Mouse (Mus musculus): Measurements from ENCODE around the gene Sox2. TPM values are rescaled to one million over a fixed set of nuclear protein-coding genes. Genes with fewer than 3 reads are reported as not detected.

The Sox2 gene
- total and polyA plus RNA-seq, 3 experiments, result not detected

DNA sequence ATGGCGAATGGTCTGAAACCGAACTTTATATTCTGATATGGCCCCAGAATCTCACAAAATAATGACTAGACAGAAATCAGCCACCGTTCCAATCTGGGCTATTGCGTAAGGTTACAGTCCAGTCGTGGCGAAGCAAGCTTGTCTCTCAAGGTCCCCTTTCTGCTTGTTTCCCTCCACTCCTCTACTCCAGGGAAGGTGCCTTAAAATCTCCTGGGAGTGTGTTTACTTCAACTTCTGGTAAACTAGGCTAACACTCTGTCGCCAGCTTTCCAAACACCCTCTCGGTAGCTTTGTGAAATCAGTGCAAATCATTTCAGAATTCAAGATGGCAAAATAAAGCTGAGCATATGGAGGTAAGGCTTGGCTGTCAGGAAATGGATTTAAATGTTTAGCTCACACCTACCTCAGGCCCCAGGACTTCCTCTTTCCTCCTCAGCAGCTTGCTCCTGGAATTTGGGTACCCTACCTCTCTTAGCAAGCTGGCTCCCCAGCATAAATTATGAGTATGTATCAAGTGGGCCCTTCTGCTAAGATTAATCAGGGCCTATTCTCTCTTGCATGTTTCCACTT lies 8.8 kb downstream of the Sox2 start:
- no peak for DNase-seq (ENCODE audit: low read depth, low spot score)
- TF ChIP-seq MYB (IDR thresholded peaks at IDR 0.05; ENCODE audit: low read depth, low read length), result no peak
- H3K9ac ChIP-seq (ENCODE audit: control insufficient read depth, low read depth, low read length, poor library complexity, severe bottlenecking), result no peak overlapping the region
- no peaks in the 10 kb centered on the region for H3K79me2 ChIP-seq (ENCODE audit: control insufficient read depth, insufficient read depth, low read length, poor library complexity)
- no peak overlapping the region for H3K4me3 ChIP-seq (ENCODE audit: control insufficient read depth in 1 of 2, insufficient read depth in 1 of 2, low read depth in 2 of 2, low read length in 2 of 2)
- no peaks in the 10 kb centered on the region for H3K9me3 ChIP-seq (replicated peaks; ENCODE audit: insufficient read depth, low read length)
- H3K36me3 ChIP-seq (ENCODE audit: control insufficient read depth in 1 of 2, insufficient read depth in 2 of 2, low read length in 2 of 2), result no peaks in the 10 kb centered on the region
- H3K27ac ChIP-seq (ENCODE audit: control insufficient read depth, low read depth, low read length), result no peak overlapping the region
- H3K4me1 ChIP-seq (ENCODE audit: control insufficient read depth in 1 of 2, insufficient read depth in 2 of 2, low read length in 2 of 2), result no peaks in the 10 kb centered on the region
- no peaks in the 10 kb centered on the region for H3K27me3 ChIP-seq (ENCODE audit: control insufficient read depth in 1 of 2, insufficient read depth in 2 of 2, low read length in 2 of 2)

DNA sequence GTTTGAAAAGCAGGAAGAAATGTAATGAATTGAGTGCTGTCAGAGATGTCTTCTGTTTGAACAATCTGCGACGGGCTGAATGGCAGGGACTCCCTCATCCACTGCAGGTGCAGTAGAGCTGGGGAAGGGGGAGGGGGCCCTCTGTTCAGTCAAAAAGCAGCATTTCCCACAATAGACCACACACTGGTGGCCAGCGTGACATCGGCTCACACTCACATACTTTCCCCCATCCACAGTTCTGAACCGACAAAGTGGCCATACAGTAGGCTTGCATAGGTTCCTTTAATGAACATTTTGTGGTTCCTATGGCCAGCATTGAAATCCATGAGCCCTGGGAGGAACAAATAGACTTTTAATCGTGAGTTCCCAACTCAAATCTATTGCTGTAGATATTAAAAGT lies 9.7 kb downstream of the Sox2 start:
- H3K9ac ChIP-seq (ENCODE audit: control insufficient read depth, low read depth, low read length, poor library complexity, severe bottlenecking), result no peak overlapping the region
- no peak overlapping the region for H3K4me3 ChIP-seq (ENCODE audit: control insufficient read depth in 1 of 2, insufficient read depth in 1 of 2, low read depth in 2 of 2, low read length in 2 of 2)
- no peaks in the 10 kb centered on the region for H3K9me3 ChIP-seq (replicated peaks; ENCODE audit: insufficient read depth, low read length)
- no peak for DNase-seq (ENCODE audit: low read depth, low spot score)
- no peaks in the 10 kb centered on the region for H3K79me2 ChIP-seq (ENCODE audit: control insufficient read depth, insufficient read depth, low read length, poor library complexity)
- no peaks in the 10 kb centered on the region for H3K4me1 ChIP-seq (ENCODE audit: control insufficient read depth in 1 of 2, insufficient read depth in 2 of 2, low read length in 2 of 2)
- no peak for TF ChIP-seq ELF1 (IDR thresholded peaks at IDR 0.05; ENCODE audit: low read depth, low read length)
- no peak for TF ChIP-seq MAZ (IDR thresholded peaks at IDR 0.05; ENCODE audit: low read depth, low read length)
- no peak for TF ChIP-seq POLR2A (IDR thresholded peaks at IDR 0.05; ENCODE audit: control insufficient read depth in 1 of 2, insufficient read depth in 1 of 2, low read depth in 1 of 2, low read length in 2 of 2, poor library complexity in 1 of 2)
- no peak for TF ChIP-seq HCFC1 (IDR thresholded peaks at IDR 0.05; ENCODE audit: low read depth, low read length)
- TF ChIP-seq UBTF (IDR thresholded peaks at IDR 0.05; ENCODE audit: borderline replicate concordance, insufficient read depth, low read depth, low read length), result no peak
- no peak for TF ChIP-seq GABPA (IDR thresholded peaks at IDR 0.05; ENCODE audit: low read depth, low read length)
- no peak for TF ChIP-seq NRF1 (IDR thresholded peaks at IDR 0.05; ENCODE audit: insufficient read depth, low read depth, low read length, poor library complexity, severe bottlenecking)
- TF ChIP-seq KAT2A (conservative IDR thresholded peaks at IDR 0.05; ENCODE audit: low read depth, low read length), result no peak
- no peak for TF ChIP-seq SMC3 (IDR thresholded peaks at IDR 0.05; ENCODE audit: low read depth, low read length)
- no peak for TF ChIP-seq EP300 (IDR thresholded peaks at IDR 0.05; ENCODE audit: low read depth in 1 of 2, low read length in 2 of 2)
- no peak for TF ChIP-seq USF2 (IDR thresholded peaks at IDR 0.05; ENCODE audit: borderline replicate concordance in 1 of 2, insufficient read depth in 1 of 2, low read depth in 1 of 2, low read length in 2 of 2)
- TF ChIP-seq MEF2A (IDR thresholded peaks at IDR 0.05; ENCODE audit: extremely low read depth, insufficient replicate concordance, low read depth, low read length, poor library complexity, severe bottlenecking), result no peak
- TF ChIP-seq SIN3A (IDR thresholded peaks at IDR 0.05; ENCODE audit: low read length), result no peak
- no peak for TF ChIP-seq CHD2 (IDR thresholded peaks at IDR 0.05; ENCODE audit: low read length)
- TF ChIP-seq POLR2AphosphoS5 (IDR thresholded peaks at IDR 0.05; ENCODE audit: borderline replicate concordance, low read depth, low read length), result no peak
- no peak for TF ChIP-seq JUND (IDR thresholded peaks at IDR 0.05; ENCODE audit: low read depth, low read length)
- no peak for TF ChIP-seq MAX (IDR thresholded peaks at IDR 0.05; ENCODE audit: low read length)
- H3K27me3 ChIP-seq (ENCODE audit: control insufficient read depth in 1 of 2, insufficient read depth in 2 of 2, low read length in 2 of 2), result no peaks in the 10 kb centered on the region
- no peak overlapping the region for H3K27ac ChIP-seq (ENCODE audit: control insufficient read depth, low read depth, low read length)
- no peaks in the 10 kb centered on the region for H3K36me3 ChIP-seq (ENCODE audit: control insufficient read depth in 1 of 2, insufficient read depth in 2 of 2, low read length in 2 of 2)

Measured in MEL (cell line).